Mouse (Mus musculus) brain, embryonic 14.5 days (tissue): ENCODE data around the gene Shisa7. TPM values are rescaled to one million over a fixed set of nuclear protein-coding genes. Genes with fewer than 3 reads are reported as not detected.
"Not testable (repeated sequence)": the region's sequence is repeated elsewhere in the genome, so short reads cannot be mapped to it uniquely, and the experiment has no call there.

Experiments used
- DNase-seq: peaks from one replicate; pipeline ENCODE4 v3.0.0-alpha.2; 2011; ENCODE audit warnings: low read depth
- CTCF ChIP-seq: fragments of 200-500 bp; IDR thresholded peaks from 2 replicates; pipeline ENCODE4 v1.5.1; 2012; ENCODE audit warnings: inconsistent platforms, mild to moderate bottlenecking, moderate library complexity, borderline replicate concordance; ENCODE audit not compliant: insufficient read depth, insufficient read length; ENCODE audit errors: extremely low read depth
- POLR2A ChIP-seq: fragments of 200-500 bp; IDR thresholded peaks from 2 replicates; pipeline ENCODE4 v1.6.1; 2012; ENCODE audit warnings: mild to moderate bottlenecking, inconsistent platforms, borderline replicate concordance; ENCODE audit not compliant: poor library complexity, insufficient read depth, insufficient read length, severe bottlenecking; ENCODE audit errors: extremely low read depth
- polyA plus RNA-seq: library from polyadenylated mRNA; depleted of rRNA; stranded (reverse); fragments of >200 nt; gene quantifications from 2 replicates; pipeline ENCODE4 v1.2.3, GENCODE M21; 2012

The Shisa7 gene
- polyA plus RNA-seq, 1 experiment, result 170 TPM

GRCm38 (mm10) chr7:4863041-4863440, 18.5 kb upstream of the Shisa7 start:
- peak; percentile 25 for DNase-seq

DNA sequence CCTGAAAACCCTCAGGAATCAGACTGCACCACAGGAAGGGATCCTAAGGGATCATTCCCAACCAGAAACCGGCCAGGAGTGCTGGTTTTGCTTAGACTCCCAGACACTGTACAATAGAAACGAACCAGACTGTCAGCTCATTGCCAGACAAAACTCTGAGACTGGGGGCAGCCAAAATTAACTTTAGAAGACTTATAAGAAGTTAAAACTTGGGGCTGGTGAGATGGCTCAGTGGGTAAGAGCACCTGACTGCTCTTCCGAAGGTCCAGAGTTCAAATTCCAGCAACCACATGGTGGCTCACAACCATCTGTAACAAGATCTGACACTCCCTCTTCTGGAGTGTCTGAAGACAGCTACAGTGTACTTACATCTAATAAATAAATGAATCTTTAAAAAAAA, 16.4 kb upstream of the Shisa7 start:
- DNase-seq, result not testable (repeated sequence)

More at GRCm38 (mm10) chr7:4863041-4863440, 18.5 kb upstream of the Shisa7 start:
- TF ChIP-seq CTCF (no peak), POLR2A (no peak)

- no peak for DNase-seq
- TF ChIP-seq CTCF, result no peak
- TF ChIP-seq POLR2A, result no peak
Measured at GRCm38 (mm10) chr7:4859418-4859978, 15.0 kb upstream of the Shisa7 start.

DNA sequence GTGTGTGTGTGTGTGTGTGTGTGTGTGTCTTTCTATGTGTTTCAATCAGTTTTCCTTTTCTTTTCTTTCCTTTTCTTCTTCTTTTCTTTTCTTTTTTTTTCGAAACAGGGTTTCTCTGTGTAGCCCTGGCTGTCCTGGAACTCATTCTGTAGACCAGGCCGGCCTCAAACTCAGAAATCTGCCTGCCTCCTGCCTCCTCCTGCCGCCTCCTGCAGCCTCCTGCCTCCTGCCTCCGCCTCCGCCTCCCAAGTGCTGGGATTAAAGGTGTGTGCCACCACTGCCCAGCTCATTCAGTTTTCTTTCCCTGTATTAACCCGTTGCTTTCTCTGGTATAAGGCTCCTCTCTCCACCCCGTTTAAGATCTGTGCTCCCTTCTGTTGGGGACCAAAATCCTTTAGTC, 12.8 kb upstream of the Shisa7 start:
- no peak for DNase-seq
- no peak for TF ChIP-seq CTCF
- TF ChIP-seq POLR2A, result no peak

DNA sequence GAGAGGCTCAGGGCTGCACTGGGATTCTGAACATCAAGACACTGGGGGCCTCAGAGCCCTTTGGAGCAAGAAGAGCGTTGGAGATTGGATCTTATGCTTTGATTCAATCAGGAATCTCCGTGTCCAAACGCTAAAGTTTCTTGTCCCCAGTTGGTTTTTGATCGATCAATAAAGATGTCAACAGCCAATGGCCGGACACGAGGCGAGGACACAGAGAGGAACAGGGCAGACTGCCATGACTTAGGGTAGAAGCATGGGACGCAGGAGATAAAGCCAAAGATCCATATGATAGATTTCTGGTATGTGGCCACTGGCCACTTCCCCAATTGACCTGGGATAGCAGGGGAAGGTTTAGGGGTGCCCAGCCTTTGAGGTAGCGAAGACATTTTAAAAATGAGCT, 12.0 kb upstream of the Shisa7 start:
- no peak for TF ChIP-seq POLR2A
- no peak for TF ChIP-seq CTCF
- DNase-seq, result no peak

DNA sequence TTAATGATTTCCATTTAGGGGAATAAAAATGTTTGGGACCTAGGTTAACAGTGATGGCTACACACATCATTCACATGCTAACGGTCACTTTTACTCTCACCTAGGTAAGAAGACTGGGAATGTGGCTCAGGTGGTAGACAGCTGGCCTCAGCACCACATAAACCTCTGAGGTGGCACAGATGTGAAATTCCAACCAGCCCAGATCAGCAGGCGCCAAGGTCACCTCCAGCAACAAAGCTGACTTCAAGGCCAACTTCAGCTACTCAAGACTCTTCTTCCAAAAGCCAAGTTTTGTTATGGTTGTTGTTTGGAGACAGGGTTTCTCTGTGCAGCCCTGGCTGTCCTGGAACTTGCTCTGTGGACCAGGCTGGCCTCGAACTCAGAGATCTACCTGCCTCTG, 9.1 kb upstream of the Shisa7 start:
- TF ChIP-seq POLR2A (no peak), CTCF (no peak)
- DNase-seq, result no peak

- TF ChIP-seq CTCF (no peak), POLR2A (no peak)
- no peak for DNase-seq
Measured at GRCm38 (mm10) chr7:4851315-4851688, 6.8 kb upstream of the Shisa7 start.

- TF ChIP-seq CTCF (no peak), POLR2A (no peak)
Measured at GRCm38 (mm10) chr7:4850621-4851314, 6.3 kb upstream of the Shisa7 start.

GRCm38 (mm10) chr7:4849372-4849771, 4.9 kb upstream of the Shisa7 start:
- no peak for TF ChIP-seq CTCF

More at GRCm38 (mm10) chr7:4850621-4851314, 6.3 kb upstream of the Shisa7 start:
- DNase-seq, result no peak

GRCm38 (mm10) chr7:4844917-4845309, 417 bp upstream of the Shisa7 start:
- DNase-seq, result peak; percentile 97
- no peak for TF ChIP-seq CTCF
- TF ChIP-seq POLR2A, result no peak

More at GRCm38 (mm10) chr7:4849372-4849771, 4.9 kb upstream of the Shisa7 start:
- DNase-seq, result no peak

DNA sequence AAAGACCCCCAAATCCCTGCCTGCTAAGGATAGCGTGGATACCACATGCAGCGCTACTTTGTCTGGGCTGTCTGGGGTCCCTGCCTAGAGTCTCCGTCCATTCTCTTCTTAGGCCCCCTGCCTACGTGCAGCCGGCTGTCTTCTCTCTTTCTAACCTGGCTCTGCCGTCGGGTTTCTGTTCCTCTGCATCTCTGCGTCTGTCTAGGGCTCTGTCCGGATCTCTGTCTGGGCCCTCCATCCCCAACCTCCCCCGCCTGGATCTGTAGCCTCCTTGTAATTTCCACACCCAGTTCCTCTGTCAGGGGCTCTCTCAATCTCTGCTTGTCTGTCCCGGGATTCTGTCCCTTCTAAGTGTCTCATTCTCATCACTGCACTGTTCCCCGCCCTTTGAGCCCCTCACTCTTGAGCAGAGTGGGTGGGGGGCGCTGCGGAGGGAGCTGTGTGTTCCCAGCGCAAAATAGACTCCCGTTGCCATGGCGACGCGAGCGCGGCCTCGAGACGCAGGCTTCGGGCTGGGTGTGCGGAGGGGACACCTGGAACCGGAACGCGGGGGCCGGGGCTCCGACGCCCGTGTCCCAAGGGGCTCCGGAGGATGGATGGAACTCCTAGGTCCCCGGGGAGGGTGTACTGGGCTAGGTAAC, 772 bp downstream of the Shisa7 start:
- peak; percentile 91 for DNase-seq
- TF ChIP-seq CTCF (no peak), POLR2A (no peak)

DNA sequence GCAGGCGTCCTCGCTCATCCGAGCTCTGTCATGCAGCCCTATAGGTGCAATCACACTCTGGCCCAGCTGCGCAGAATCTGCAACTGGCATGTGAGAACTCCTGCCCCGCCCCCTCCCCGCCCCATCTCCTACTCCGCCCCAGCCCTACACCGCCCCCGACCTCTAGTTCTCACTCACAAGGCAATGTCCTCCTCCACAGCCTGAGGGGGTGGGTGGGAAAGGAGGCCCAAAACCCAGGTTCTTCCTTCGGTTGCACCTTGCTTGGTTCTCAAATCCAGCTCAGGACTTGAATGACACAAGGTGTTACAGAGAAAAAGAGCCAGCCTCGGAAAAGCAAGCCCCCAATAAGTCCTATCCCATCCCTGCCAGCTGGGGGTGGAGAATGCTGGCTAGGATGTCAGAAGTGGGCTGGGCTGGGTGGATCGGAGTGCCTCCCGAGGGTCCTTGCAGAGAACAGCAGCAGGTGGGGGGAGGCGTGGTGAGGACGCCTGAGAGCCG, 1.8 kb downstream of the Shisa7 start:
- TF ChIP-seq POLR2A, result no peak
- peak; percentile 69 for DNase-seq
